Mouse (Mus musculus): ENCODE measurements around the gene Nrip1.

The Nrip1 gene

DNA sequence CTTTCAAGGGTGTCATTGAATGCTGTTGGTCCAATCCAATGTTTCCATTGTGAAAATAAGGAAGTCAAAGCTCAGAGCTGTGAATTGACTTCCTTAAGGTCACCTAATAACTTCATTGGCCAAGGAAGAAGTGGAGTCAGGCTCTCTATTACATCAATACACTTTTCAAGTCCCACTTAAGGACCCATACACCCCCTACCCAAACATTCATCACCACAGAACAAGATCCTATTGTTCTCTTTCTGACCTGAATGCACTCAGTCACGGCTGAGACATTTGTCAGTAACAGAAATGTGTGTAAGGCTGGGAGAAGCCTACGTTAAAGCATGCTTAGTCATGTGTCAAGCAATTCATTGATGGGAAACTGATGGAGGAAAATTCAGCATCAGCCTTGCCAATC, 107.8 kb downstream of the Nrip1 start:
- DNase-seq, result no peak

DNA sequence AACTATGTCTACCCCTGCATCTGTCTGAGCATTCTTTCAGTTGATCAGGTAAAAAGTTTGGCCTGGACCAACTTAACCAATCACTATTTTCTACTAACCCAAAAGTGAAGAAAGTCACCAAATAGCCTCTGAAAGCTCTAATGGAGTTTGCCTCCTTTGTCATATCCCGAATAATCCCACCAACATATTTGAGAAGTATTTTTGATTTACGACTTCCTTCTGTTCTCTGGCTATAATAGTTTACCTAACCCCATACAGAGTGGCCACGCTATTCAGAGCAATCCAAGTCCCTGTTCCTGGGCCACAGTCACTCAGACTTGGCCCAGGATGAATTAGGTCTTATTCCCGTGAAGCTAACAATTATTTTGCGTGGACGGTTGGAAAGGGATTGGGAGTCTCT, 108.3 kb downstream of the Nrip1 start:
- DNase-seq, result no peak

DNA sequence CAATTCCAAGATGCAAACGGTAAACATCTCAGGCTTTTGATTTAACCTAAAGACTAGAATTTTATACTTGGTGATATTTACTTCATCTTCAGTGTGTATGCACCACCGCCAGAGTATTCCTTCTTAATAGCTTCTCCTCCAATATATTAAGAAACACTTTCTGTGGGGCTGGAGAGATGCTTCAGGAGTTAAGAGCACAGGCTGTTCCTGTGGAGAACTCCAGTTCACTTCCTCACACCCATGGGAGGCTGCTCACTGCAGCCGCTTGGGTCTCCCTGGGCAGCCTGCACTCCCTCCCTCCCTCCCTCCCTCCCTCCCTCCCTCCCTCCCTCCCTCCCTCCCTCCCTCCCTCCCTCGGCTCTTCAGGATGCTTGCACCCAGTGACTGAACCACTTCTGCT, 110.2 kb downstream of the Nrip1 start:
- DNase-seq, result no peak

DNA sequence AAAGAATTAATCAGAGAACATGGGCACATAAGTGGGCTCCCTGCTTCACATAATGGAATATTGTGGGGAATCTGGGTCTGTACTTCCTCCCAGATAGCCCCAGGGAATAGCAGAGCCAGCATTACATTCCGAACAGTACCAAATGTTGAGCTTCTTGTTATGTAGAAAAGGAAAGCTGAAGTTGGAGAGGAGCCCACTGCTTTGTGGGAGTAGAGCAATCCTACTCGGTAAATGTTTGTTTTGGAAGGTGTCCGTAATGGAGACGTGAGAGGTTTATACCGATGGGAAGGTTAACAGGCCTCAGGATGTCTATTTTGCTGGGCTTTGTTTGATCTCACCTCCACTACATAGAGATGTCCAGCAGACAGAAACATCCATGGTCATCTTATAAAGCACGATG, 113.3 kb downstream of the Nrip1 start:
- no peak for DNase-seq

DNA sequence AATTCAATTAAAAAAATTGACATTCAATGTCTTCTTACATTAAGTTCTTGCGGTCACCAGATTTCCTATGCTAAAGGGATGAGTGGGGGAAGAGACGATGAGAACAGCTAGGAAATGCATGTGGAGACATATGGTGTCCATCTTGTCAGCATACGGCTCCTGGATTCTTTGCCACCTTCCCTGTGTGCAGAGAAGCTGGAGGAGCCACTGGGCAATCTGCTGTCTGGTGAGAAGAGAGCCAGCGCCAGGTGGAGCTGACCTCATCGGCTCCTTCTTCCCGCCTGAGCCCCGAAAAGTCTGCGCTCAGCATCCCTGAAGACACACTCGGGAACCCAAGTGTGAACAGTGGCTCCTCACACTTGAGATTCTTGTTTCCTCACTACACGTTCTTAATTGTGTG, 121.8 kb downstream of the Nrip1 start:
- DNase-seq, result no peak

DNA sequence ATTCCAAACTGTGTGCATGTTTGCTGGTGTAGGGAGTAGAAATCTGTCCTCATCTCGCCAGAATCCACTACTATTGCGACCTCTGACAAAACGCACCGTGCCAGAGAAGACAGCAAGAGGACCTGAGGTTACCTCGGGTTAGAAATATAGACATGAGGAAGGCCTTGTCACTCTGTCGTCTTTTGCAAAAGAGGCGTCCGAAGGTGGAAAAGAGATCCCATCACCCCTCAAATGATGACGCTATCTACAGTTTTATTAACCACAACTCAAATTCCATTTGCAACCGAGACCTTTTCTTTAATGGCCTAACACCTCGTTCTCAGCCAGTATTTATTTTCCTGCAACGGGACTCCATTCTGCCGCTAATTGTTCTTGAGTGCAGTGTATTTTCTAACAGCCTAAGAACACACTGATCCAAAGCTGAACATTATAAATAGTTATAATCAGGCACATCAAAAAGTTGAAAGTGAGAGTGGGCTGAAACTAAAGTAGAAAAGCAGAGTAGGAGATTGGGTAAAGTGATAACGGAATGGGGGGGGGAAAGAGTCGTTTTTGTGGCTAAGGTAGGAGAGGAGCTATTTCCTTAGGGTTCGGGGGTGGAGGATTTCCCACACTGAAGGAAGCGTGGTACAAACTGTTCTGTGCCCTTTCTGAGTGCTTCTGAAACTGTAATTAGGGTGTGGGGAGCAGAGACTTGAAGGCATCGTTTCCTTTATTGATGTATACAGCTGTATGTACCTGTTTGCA, 124.1 kb downstream of the Nrip1 start:
- no peak for DNase-seq

DNA sequence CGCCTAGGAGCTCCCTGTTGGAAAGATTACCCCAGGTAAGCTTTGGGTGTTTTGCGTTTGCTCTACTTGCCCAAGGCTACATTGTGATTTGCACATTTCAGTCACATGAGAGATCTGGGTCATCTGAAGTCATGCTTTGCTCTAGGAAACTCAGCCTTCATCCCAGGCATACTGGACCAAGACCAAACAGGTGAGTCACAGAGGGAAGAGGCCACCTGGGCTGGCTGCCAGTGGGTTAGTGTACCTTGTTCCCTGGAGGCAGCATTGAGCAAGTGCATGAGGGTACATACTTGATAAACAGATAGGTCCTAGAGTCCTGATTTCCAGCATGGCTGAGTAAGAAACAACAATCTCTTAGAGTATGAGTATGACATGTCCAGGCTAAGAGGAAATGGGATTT, 130.8 kb downstream of the Nrip1 start:
- DNase-seq, result peak; percentile 41

DNA sequence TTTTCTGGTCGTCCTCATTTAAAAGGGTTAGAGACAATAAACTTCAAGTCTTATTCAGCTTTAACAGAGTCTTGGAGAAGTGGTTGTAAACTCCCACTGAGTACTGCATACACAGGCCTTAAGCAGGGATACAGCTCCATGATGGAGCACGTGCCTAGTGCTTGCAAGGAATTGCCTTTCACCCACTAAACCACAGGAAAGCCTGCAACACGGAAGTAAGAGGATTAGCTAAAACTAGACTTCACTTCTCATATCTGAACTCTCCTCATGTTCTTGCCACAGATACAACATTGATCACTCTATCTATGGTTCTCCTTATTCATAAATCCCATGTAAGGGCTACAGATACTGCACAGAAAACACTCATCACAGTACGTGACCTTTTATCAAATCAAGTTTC, 132.4 kb downstream of the Nrip1 start:
- DNase-seq, result no peak

DNA sequence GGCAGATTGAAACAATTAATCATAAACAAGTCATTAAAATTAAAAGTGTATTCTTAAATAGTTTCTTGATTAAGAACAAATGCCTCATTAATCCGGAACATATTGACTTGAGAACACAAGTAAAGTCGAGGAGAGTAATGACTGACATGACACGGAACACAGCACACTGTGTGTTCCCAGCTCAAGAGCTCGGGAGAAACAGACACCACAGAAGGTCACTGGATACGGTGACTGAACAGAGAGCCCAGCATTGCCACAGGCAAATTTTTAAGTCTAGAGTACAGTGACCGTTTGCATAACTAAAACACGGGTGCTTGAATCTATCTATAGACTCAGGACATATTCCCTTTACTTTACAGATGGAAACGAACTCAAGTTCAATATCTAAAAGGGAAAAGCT, 134.3 kb downstream of the Nrip1 start:
- DNase-seq, result no peak

DNA sequence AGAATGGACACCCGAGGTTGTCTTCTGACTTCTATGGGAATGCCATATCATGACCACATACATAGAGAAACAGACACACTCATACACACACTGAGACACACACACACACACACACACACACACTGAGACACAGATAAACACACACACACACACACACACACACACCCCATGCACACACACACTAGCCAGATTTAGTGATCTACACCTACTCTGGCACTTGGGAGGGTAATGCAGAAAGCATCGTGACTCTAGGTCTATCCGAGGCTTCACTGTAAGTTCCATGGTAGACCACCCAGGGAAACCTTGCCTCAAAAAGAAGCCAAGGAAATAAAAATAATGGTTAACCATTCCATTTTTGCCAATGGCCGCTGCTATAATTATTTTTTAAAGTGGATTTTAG, 134.8 kb downstream of the Nrip1 start:
- DNase-seq, result no peak

All from kidney, postnatal 10 days (tissue).